Mouse (Mus musculus): ENCODE measurements around the gene Cenpi. TPM values are rescaled to one million over a fixed set of nuclear protein-coding genes. Genes with fewer than 3 reads are reported as not detected.

The Cenpi gene
- polyA plus RNA-seq (2012; rRNA removed), result 0.12 and 0.32 TPM in 2 replicates

DNA sequence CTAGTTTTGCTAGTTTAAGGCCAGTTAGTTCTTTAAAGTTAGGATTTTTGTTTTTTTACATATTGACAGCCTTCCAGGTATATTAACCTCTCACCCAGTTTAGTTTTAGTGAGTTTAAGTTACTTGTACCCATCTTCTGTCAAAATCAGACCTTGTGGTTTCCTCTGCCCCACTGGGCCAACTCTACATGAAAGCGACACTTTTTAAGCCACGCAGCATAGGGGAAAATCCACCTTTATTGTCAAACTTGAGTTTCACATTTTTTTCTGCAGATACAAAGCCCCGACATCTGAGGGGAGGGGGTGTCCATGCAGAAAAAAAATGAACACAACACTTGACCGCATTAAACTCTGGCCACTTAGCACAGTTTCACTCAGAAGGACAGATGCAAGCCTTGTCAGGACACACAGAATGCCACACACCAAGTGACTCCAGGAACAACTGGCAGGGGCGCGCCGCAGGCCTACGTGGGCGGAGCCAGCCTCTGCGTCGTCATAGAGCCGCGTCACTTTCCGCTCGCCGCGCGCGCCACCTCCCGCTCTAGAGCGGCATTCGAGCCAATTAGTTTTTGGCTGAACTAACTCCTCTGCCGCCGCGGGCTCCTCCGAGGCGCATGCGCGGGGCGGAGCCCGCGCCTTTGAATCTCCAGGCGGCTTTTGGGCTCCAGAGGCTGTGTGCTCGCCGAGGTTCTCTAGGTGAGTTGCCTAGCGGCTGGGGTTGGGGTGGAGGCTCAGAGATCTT lies at the start of gene Cenpi:
TSS of gene Cenpi (plus strand) at position 551 of the 741 bp plus-strand sequence.
- H3K4me1 ChIP-seq (ENCODE audit: control insufficient read depth, insufficient read depth, low read length), result no peaks in the 10 kb centered on the region
- DNase-seq, result peak; percentile 77
- TF ChIP-seq CTCF (IDR thresholded peaks at IDR 0.05; ENCODE audit: insufficient read depth, low read length) (no peak), POLR2A (IDR thresholded peaks at IDR 0.05; ENCODE audit: borderline replicate concordance, extremely low read depth, low read depth, low read length) (peak; percentile 81; the same call in 1 of the 2 replicates)
- 31% methylated on average over 36 of the region's 36 CpGs for WGBS
- H3K4me3 ChIP-seq (replicated peaks; ENCODE audit: extremely low read depth, low read depth, low read length), result peak within 1 kb of the TSS; percentile 62

GRCm38 (mm10) chrX:134261191-134261590 lies 46.7 kb upstream of the Cenpi start:
- TF ChIP-seq POLR2A (IDR thresholded peaks at IDR 0.05; ENCODE audit: borderline replicate concordance, extremely low read depth, low read depth, low read length) (no peak), CTCF (IDR thresholded peaks at IDR 0.05; ENCODE audit: insufficient read depth, low read length) (no peak)
- Histone ChIP-seq H3K4me1 (ENCODE audit: control insufficient read depth, insufficient read depth, low read length) (no peaks in the 10 kb centered on the region), H3K4me3 (replicated peaks; ENCODE audit: extremely low read depth, low read depth, low read length) (no peak overlapping the region)
- no peak for DNase-seq
- 65% methylated on average over 5 of the region's 5 CpGs for WGBS

DNA sequence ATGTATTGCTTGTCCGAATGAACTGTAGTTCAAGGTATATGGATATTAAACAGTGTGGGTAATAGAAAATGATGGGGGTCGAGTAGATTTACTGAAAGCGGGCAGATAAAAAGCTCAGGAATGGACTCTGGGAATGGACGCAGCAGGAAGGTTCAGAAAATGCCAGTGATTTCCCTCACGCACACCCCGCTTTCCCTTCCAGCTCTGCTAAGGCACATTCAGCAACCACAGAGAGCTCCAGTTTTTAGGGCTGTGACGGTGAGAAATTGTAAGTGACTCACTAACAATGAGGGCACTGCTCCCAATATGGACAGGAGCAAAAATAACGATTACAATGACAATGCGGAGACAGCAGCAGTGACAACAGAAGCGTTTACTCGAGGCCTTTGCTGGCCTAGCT lies 45.8 kb upstream of the Cenpi start:
- Histone ChIP-seq H3K4me1 (ENCODE audit: control insufficient read depth, insufficient read depth, low read length) (no peaks in the 10 kb centered on the region), H3K4me3 (replicated peaks; ENCODE audit: extremely low read depth, low read depth, low read length) (no peak overlapping the region)
- no peak for DNase-seq
- TF ChIP-seq POLR2A (IDR thresholded peaks at IDR 0.05; ENCODE audit: borderline replicate concordance, extremely low read depth, low read depth, low read length) (no peak), CTCF (IDR thresholded peaks at IDR 0.05; ENCODE audit: insufficient read depth, low read length) (no peak)
- WGBS, result 81% methylated on average over 11 of the region's 11 CpGs

GRCm38 (mm10) chrX:134275715-134276114 lies 32.2 kb upstream of the Cenpi start:
- TF ChIP-seq POLR2A (IDR thresholded peaks at IDR 0.05; ENCODE audit: borderline replicate concordance, extremely low read depth, low read depth, low read length), result no peak
- TF ChIP-seq CTCF (IDR thresholded peaks at IDR 0.05; ENCODE audit: insufficient read depth, low read length), result no peak
- Histone ChIP-seq H3K4me1 (ENCODE audit: control insufficient read depth, insufficient read depth, low read length) (no peaks in the 10 kb centered on the region; the same call in 1 of the 2 replicates), H3K4me3 (replicated peaks; ENCODE audit: extremely low read depth, low read depth, low read length) (no peak overlapping the region)
- 40% methylated on average over 6 of the region's 6 CpGs for WGBS
- no peak for DNase-seq

DNA sequence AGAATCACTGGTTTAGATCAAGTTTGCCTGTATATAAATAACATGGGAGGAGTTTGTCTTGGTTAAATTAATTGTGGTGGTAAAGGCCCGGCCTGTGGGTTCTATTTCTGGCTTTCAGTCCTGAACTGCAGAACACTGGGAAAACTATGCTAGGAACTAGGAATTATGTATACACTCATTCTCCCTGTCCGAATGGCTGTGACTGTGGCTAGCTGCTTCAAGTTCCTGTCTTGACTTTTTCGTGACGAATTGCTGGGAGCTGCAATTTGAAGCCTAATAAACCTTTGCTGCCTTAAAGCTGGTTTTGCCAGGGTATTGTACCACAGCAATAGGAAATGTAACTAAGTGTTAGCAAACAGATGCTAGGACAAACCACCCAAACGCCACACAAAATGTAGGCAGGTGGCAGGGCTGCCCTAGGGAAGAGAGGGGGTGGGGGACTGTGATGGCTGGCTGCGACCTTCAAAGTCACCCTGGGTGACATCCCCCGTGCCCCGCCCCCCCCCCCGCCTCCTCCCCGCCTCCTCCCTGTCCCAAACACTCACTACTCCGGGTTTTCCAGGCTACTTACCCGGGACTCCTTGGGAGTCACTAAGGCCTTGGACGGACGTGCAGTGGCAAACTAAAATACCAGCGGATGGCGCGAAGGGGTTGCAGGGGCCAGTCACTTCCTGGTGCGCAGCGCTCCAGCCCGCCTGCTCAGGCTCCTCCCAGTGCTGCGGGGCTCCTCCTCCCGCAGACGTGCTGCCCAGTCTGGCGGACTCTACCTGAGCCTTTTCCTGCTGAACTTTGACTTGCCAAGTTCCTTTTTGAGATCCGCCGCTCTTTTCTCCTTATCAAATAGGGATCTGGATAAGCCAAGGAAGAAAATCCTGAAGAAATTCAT lies 31.4 kb upstream of the Cenpi start, which contains the start of gene Trmt2b:
TSS of gene Trmt2b (minus strand) at position 710 of the 886 bp plus-strand sequence.
- 22% methylated on average over 24 of the region's 26 CpGs for WGBS
- TF ChIP-seq POLR2A (IDR thresholded peaks at IDR 0.05; ENCODE audit: borderline replicate concordance, extremely low read depth, low read depth, low read length) (peak; percentile 44; the same call in 1 of the 2 replicates), CTCF (IDR thresholded peaks at IDR 0.05; ENCODE audit: insufficient read depth, low read length) (no peak)
- DNase-seq, result peak; percentile 61
- Histone ChIP-seq H3K4me3 (replicated peaks; ENCODE audit: extremely low read depth, low read depth, low read length) (peak within 1 kb of the TSS; percentile 79), H3K4me1 (ENCODE audit: control insufficient read depth, insufficient read depth, low read length) (no peaks in the 10 kb centered on the region; the same call in 1 of the 2 replicates)

- DNase-seq, result no peak
- WGBS, result 86% methylated on average over 3 of the region's 3 CpGs
- H3K4me1 ChIP-seq (ENCODE audit: control insufficient read depth, insufficient read depth, low read length), result no peaks in the 10 kb centered on the region; the same call in 1 of the 2 replicates
- H3K4me3 ChIP-seq (replicated peaks; ENCODE audit: extremely low read depth, low read depth, low read length), result no peak overlapping the region
- TF ChIP-seq CTCF (IDR thresholded peaks at IDR 0.05; ENCODE audit: insufficient read depth, low read length) (no peak), POLR2A (IDR thresholded peaks at IDR 0.05; ENCODE audit: borderline replicate concordance, extremely low read depth, low read depth, low read length) (no peak)
These were observed 27.4 kb upstream of the Cenpi start for GRCm38 (mm10) chrX:134280531-134280930.

DNA sequence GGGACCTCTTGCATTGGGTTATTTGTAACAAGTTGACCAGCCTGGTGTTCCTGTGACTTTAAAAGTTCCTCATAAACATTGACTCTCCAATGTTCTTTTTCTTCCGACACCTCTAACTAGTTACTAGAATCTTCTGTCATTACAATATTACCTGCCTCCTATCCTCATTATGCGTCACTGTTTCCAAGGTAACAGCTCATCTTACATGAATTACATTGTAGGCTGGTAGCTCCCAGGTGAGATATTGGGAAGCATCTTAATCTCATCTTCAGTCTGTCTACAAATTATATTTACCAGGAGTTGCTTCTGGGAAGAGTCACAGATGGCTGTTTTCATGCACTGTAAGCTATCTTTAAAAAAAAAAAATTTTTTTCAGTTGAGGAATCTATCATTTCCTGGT lies 22.8 kb upstream of the Cenpi start:
- DNase-seq, result no peak
- no peak for TF ChIP-seq POLR2A (IDR thresholded peaks at IDR 0.05; ENCODE audit: borderline replicate concordance, extremely low read depth, low read depth, low read length)
- no peak for TF ChIP-seq CTCF (IDR thresholded peaks at IDR 0.05; ENCODE audit: insufficient read depth, low read length)
- 96% methylated on average over 2 of the region's 2 CpGs for WGBS
- Histone ChIP-seq H3K4me1 (ENCODE audit: control insufficient read depth, insufficient read depth, low read length) (no peaks in the 10 kb centered on the region), H3K4me3 (replicated peaks; ENCODE audit: extremely low read depth, low read depth, low read length) (no peak overlapping the region)

- no peaks in the 10 kb centered on the region for H3K4me1 ChIP-seq (ENCODE audit: control insufficient read depth, insufficient read depth, low read length)
- no peak for DNase-seq
- TF ChIP-seq POLR2A (IDR thresholded peaks at IDR 0.05; ENCODE audit: borderline replicate concordance, extremely low read depth, low read depth, low read length), result no peak
- TF ChIP-seq CTCF (IDR thresholded peaks at IDR 0.05; ENCODE audit: insufficient read depth, low read length), result no peak
- 64% methylated on average over 4 of the region's 4 CpGs for WGBS
- no peak overlapping the region for H3K4me3 ChIP-seq (replicated peaks; ENCODE audit: extremely low read depth, low read depth, low read length)
These were observed 22.1 kb upstream of the Cenpi start for GRCm38 (mm10) chrX:134285791-134286190.

- DNase-seq, result no peak
- TF ChIP-seq POLR2A (IDR thresholded peaks at IDR 0.05; ENCODE audit: borderline replicate concordance, extremely low read depth, low read depth, low read length) (no peak), CTCF (IDR thresholded peaks at IDR 0.05; ENCODE audit: insufficient read depth, low read length) (no peak)
- Histone ChIP-seq H3K4me3 (replicated peaks; ENCODE audit: extremely low read depth, low read depth, low read length) (no peak overlapping the region), H3K4me1 (ENCODE audit: control insufficient read depth, insufficient read depth, low read length) (no peaks in the 10 kb centered on the region)
- WGBS, result 96% methylated on average over 2 of the region's 2 CpGs
These were observed 20.6 kb upstream of the Cenpi start for GRCm38 (mm10) chrX:134287305-134287704.
